In the genomic region with DNA sequence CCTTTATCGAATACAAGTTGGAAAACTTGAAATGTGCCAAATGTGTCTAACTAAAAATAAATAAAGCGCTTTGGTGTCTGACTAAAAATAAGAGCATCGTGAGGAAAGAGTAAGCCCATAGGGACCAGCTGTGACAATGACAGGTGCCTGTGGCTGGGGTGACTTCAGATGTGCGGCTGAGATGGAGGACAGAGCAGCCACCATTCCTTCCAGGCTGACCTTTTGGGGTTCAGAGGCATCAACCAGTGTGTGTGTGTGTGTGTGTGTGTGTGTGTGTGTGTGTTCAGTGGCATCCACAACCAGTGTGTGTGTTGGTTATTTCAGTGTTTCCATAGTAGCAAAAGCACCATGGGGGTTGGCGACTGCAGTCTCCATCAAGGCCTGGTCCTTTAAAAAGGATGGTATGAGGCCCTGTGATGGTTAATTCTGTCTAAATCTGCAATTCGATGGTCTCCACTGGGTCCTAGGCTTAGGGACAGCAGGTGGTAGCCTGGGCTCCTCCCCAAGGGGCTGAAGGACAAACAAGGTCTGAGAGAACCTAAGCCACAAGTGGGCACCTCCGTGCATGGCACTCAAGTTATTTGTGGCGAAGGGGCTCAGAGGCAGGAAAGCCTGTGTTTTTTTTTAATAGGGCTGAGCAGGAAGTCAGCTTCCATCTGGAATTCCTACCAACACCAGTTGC, we compare ENCODE assay signal across 9 mouse cellular contexts. TPM values are rescaled to one million over a fixed set of nuclear protein-coding genes. Genes with fewer than 3 reads are reported as not detected.
DNase-seq lines count a peak whose midpoint lies in the region; ATAC-seq lines count a peak whose summit lies in the region.
"Had no signal": no experiment of that assay in that cellular context is flagged by ENCODE, and none has a peak within 500 bp of the region (broad histone marks: within the 10 kb centered on the region; RNA-seq: fewer than 3 reads in every experiment).

No protein-coding gene starts in this region.

- intact Hi-C loops in heart, postnatal 25 days (cut with DNase I) = loop anchor here (5.0 kb wide), 1 partner anchor 41 kb away; no protein-coding TSS in a partner anchor

- no peak for DNase-seq in heart, postnatal 25 days (ENCODE audit: low spot score)
- DNase-seq in embryo, embryonic 9.5 days (ENCODE audit: extremely low spot score) = no peak
- no peak for DNase-seq in urinary bladder, postnatal 14 days (ENCODE audit: low spot score)

- no peak for ATAC-seq in heart, embryonic 16.5 days (replicated peaks; ENCODE audit: extremely low read depth, insufficient read depth, low FRiP score)
- ATAC-seq in CD4-positive, CD25-positive, alpha-beta regulatory T cell, adult 4 months = peak; percentile 27
- no peak for ATAC-seq in forebrain, embryonic 16.5 days
- ATAC-seq in liver, embryonic 16.5 days (ENCODE audit: low read depth) = no peak
- ATAC-seq in erythroblast, adult 5-6 weeks (replicated peaks; ENCODE audit: low FRiP score, poor library complexity, severe bottlenecking) = no peak

- H3K9me3 ChIP-seq in heart, embryonic 16.5 days (replicated peaks; ENCODE audit: control insufficient read depth, low read length) = no peaks in the 10 kb centered on the region
- H3K9me3 ChIP-seq in forebrain, embryonic 16.5 days (ENCODE audit: control insufficient read depth, low read length) = no peaks in the 10 kb centered on the region
- H3K9me3 ChIP-seq in liver, embryonic 16.5 days (replicated peaks; ENCODE audit: control insufficient read depth, low read length) = no peaks in the 10 kb centered on the region

- H3K4me2 ChIP-seq in heart, embryonic 16.5 days (ENCODE audit: low read depth, low read length) = peak overlapping the region; percentile 88
- peak overlapping the region; percentile 59 for H3K4me2 ChIP-seq in forebrain, embryonic 16.5 days (ENCODE audit: low read length)
- peak overlapping the region; percentile 44 for H3K4me2 ChIP-seq in liver, embryonic 16.5 days (ENCODE audit: low read depth, low read length)

- no peaks in the 10 kb centered on the region for H3K36me3 ChIP-seq in heart, embryonic 16.5 days (ENCODE audit: control insufficient read depth, insufficient read depth)
- H3K36me3 ChIP-seq in forebrain, embryonic 16.5 days (ENCODE audit: control insufficient read depth, insufficient read depth) = no peaks in the 10 kb centered on the region
- no peaks in the 10 kb centered on the region for H3K36me3 ChIP-seq in liver, embryonic 16.5 days (ENCODE audit: control insufficient read depth, insufficient read depth)

- H3K9ac ChIP-seq in heart, embryonic 16.5 days (ENCODE audit: low read length) = peak overlapping the region; percentile 68
- no peak overlapping the region for H3K9ac ChIP-seq in forebrain, embryonic 16.5 days (replicated peaks; ENCODE audit: low read depth, low read length)
- H3K9ac ChIP-seq in liver, embryonic 16.5 days (ENCODE audit: low read depth, low read length) = no peak overlapping the region

- peak overlapping the region; percentile 58 for H3K4me3 ChIP-seq in heart, embryonic 16.5 days (ENCODE audit: low read length)
- peak overlapping the region; percentile 25 for H3K4me3 ChIP-seq in forebrain, embryonic 16.5 days (replicated peaks; ENCODE audit: low read length)
- peak overlapping the region; percentile 16; the same call in 1 of the 2 replicates for H3K4me3 ChIP-seq in liver, embryonic 16.5 days (ENCODE audit: low read depth, low read length)

- WGBS in heart, embryonic 16.5 days = 40% methylated on average over 8 of the region's 8 CpGs
- 52% methylated on average over 8 of the region's 8 CpGs for WGBS in forebrain, embryonic 16.5 days
- 54% methylated on average over 8 of the region's 8 CpGs for WGBS in liver, embryonic 16.5 days (ENCODE audit: insufficient replicate concordance)

- peak overlapping the region; percentile 74 for H3K27ac ChIP-seq in heart, embryonic 16.5 days (ENCODE audit: low read length)
- H3K27ac ChIP-seq in forebrain, embryonic 16.5 days (ENCODE audit: low read length) = no peak overlapping the region
- no peak overlapping the region for H3K27ac ChIP-seq in liver, embryonic 16.5 days (ENCODE audit: low read length)

- H3K4me1 ChIP-seq in heart, embryonic 16.5 days (ENCODE audit: control insufficient read depth, insufficient read depth, low read length) = peaks cover 26% of the 10 kb centered on the region
- H3K4me1 ChIP-seq in forebrain, embryonic 16.5 days (replicated peaks; ENCODE audit: control insufficient read depth, insufficient read depth, low read length) = peaks cover 15% of the 10 kb centered on the region
- peaks cover 3% of the 10 kb centered on the region; the same call in 1 of the 2 replicates for H3K4me1 ChIP-seq in liver, embryonic 16.5 days (ENCODE audit: control insufficient read depth, low read depth, low read length)

- no peaks in the 10 kb centered on the region for H3K27me3 ChIP-seq in heart, embryonic 16.5 days (ENCODE audit: control insufficient read depth, insufficient read depth, low read length)
- H3K27me3 ChIP-seq in forebrain, embryonic 16.5 days (replicated peaks; ENCODE audit: control insufficient read depth, insufficient read depth, low read length) = no peaks in the 10 kb centered on the region
- H3K27me3 ChIP-seq in liver, embryonic 16.5 days (ENCODE audit: control insufficient read depth, insufficient read depth, low read depth, low read length) = peaks cover 19% of the 10 kb centered on the region

RNA-seq across cellular contexts. Expression of gene Pgpep1l, which starts 0.5 kb away (rescaled TPM):
- polyA plus RNA-seq in heart, embryonic 16.5 days (2015; fragmentation: Nextera tagmentation; extraction: Ambion mirVana) = 0.71 TPM in 1 of 2 replicates, not detected in the other
- total RNA-seq in heart, postnatal 25 days (2021) = not detected
- 1 to 10 TPM; 6.2 to 6.6 TPM for polyA plus RNA-seq in CD4-positive, CD25-positive, alpha-beta regulatory T cell, adult 4 months (2017; shearing (Covaris generic))
- not detected in 2 replicates for polyA plus RNA-seq in forebrain, embryonic 16.5 days (2015; fragmentation: Nextera tagmentation; extraction: Ambion mirVana)
- polyA plus RNA-seq in liver, embryonic 16.5 days (2015; fragmentation: Nextera tagmentation; extraction: Ambion mirVana) = not detected in 2 replicates
- total RNA-seq in erythroblast, adult 5-6 weeks (2015; ENCODE audit: low replicate concordance) = not detected in 2 replicates
- total RNA-seq in erythroblast, adult 5-6 weeks (2017; ENCODE audit: low replicate concordance) = not detected in 2 replicates
- total RNA-seq: MEL had no signal

RNA-seq across cellular contexts. Expression of gene Fam169b, which starts 10.2 kb away (rescaled TPM):
- 7.2 and 15.1 TPM in 2 replicates for polyA plus RNA-seq in heart, embryonic 16.5 days (2015; fragmentation: Nextera tagmentation; extraction: Ambion mirVana)
- total RNA-seq in heart, postnatal 25 days (2021) = under 1 TPM; 0.11 to 0.16 TPM
- 100 to 1,000 TPM; 124 to 148 TPM for polyA plus RNA-seq in CD4-positive, CD25-positive, alpha-beta regulatory T cell, adult 4 months (2017; shearing (Covaris generic))
- polyA plus RNA-seq in forebrain, embryonic 16.5 days (2015; fragmentation: Nextera tagmentation; extraction: Ambion mirVana) = 0.20 TPM in 1 of 2 replicates, not detected in the other
- 0.54 and 1.1 TPM in 2 replicates for polyA plus RNA-seq in liver, embryonic 16.5 days (2015; fragmentation: Nextera tagmentation; extraction: Ambion mirVana)
- total RNA-seq in erythroblast, adult 5-6 weeks (2015; ENCODE audit: low replicate concordance) = not detected in 2 replicates
- total RNA-seq in erythroblast, adult 5-6 weeks (2017; ENCODE audit: low replicate concordance) = 0.60 TPM in 1 of 2 replicates, not detected in the other
- total RNA-seq: MEL had no signal
